Mouse (Mus musculus): ENCODE results near the gene Sestd1. TPM values are rescaled to one million over a fixed set of nuclear protein-coding genes. Genes with fewer than 3 reads are reported as not detected.

The Sestd1 gene
- total RNA-seq, 2 experiments from 2014 or later = 20.8 to 22.4 TPM

GRCm38 (mm10) chr2:77148215-77148614 lies 132.2 kb downstream of the Sestd1 start:
- intact Hi-C loops (cut with DNase I) = no loop called here

DNA sequence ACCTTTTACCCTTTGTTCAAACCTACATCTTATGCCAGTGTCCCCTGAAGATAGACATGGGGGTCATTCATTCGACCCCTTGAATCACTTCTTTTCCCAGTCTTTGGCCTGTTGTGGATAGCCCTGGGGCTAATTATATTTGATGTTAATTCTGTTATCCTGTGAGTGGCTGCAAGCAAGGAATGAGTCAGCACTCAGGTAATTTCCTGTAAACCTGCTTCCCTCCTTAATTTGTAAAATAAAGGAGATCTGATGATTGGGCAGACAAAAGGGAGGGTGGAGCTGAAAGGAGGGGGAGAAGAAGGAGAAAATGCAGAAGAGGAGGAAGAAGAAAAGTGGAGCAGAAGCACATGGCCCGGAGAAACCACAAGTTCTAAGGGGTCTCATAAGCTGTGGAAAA lies 133.4 kb downstream of the Sestd1 start:
- intact Hi-C loops (cut with DNase I) = no loop called here
- DNase-seq = no peak

More at GRCm38 (mm10) chr2:77148215-77148614, 132.2 kb downstream of the Sestd1 start:
- DNase-seq = no peak

DNA sequence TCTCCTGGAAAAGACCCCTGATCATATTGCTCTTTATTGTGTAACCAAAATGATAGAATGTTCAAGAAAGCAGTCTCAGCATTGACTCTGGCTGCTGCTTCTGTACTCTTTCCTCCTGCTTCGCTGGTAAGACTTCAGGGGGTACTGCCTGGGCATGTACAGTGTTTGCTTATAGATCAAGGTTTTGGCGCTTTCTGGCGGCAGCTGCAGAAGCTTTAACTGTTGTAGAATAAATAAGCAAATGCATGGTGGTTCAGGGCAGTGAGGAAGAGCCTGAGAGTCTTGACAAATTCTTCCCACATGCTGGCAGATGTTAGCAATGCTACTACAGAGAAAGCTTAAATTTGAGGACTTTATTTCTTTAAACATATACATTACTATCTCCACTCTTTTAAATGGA lies 134.1 kb downstream of the Sestd1 start:
- intact Hi-C loops (cut with DNase I) = no loop called here
- DNase-seq = no peak

- intact Hi-C loops (cut with DNase I) = no loop called here
- no peak for DNase-seq
Observed at GRCm38 (mm10) chr2:77143536-77143935, 136.9 kb downstream of the Sestd1 start.

GRCm38 (mm10) chr2:77138879-77139278 lies 141.5 kb downstream of the Sestd1 start:
- intact Hi-C loops (cut with DNase I) = no loop called here
- no peak for DNase-seq

DNA sequence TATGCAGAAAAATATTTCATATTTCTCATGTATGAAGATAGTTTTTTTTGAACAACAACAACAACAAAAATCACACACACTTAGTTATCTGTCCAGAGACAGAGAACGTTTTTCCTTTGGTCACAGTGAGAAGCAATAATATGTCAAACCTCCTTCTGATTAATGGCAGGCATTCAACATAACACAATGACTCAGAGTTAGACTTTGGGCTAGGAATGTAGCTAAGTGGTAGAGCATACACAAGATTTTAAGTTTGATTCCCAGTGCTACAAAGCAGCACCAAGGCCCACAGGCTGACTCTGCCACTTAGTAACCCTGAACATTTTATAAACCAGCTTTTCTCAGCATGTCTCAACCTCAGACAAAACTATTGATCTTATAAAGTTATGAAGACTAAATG lies 145.5 kb downstream of the Sestd1 start:
- DNase-seq = no peak
- intact Hi-C loops (cut with DNase I) = loop anchor here (5.0 kb wide), 1 partner anchor 32 kb away; no protein-coding TSS in a partner anchor

- DNase-seq = no peak
- intact Hi-C loops (cut with DNase I) = loop anchor here (5.0 kb wide), 1 partner anchor 34 kb away; no protein-coding TSS in a partner anchor
Observed at GRCm38 (mm10) chr2:77133407-77133806, 147.0 kb downstream of the Sestd1 start.

Other genes with a start within 250 kb of the Sestd1 start
- 100 to 1,000 TPM; 196 to 201 TPM for gene Ccdc141, start 110.0 kb downstream of the Sestd1 start, total RNA-seq (2021)